Mouse (Mus musculus): ENCODE measurements around the gene Olfr547. TPM values are rescaled to one million over a fixed set of nuclear protein-coding genes. Genes with fewer than 3 reads are reported as not detected.

The Olfr547 gene
- total RNA-seq, 2 experiments from 2014 or later: not detected

DNA sequence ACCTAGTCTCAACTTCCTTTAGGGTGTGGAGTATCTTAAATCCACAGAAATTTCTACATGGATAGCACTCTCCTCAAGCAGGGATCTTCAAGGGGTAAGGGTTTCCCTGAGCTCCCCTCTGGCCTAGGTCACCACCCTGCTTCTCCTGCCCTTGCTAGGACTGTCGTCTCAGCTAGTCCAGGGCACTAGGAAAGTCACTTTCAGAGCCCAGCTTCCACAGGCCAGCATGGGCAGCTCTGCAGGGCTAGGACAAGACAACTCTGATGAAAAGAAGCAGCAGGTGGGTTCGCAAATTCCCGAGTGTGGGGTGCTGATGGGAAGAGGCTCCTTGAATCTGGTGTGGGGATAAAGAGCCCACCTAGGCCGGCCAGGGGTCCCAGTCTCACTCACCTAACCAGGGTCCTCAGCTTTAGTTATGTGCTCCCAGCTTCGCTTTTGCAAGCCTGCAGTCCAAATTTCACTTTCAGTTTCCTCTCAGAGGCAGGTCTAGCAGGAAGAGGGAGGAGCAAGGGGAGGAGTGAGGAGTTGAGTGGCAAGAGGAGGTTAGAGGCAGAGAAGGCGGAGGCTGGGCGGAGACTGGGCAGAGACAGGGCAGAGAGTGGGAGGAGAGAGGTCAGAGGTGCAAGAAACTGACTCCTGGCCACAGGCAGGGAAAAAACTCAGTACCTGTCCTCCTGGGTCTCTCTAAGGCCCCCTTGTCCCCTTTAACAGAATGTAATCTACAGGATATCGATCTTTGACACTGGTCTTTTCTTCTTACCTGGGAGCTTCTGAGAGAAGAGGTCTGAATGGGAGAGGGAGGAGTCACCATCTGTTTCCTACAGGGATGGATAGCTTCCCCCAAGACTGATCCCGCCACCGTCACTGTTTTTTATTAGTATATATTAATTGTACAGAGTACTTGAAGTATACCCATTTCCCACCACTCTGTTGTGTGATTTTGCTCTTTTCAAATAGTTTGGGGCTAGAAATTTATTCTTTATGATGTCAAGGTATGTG is 30.7 kb downstream of the Olfr547 start, which contains the start of gene Trim21:
Trim21 (minus strand) TSS at position 488 of the 999 bp plus-strand sequence.
- peak; percentile 100 for ATAC-seq (replicated peaks; ENCODE audit: low FRiP score, poor library complexity, severe bottlenecking)

DNA sequence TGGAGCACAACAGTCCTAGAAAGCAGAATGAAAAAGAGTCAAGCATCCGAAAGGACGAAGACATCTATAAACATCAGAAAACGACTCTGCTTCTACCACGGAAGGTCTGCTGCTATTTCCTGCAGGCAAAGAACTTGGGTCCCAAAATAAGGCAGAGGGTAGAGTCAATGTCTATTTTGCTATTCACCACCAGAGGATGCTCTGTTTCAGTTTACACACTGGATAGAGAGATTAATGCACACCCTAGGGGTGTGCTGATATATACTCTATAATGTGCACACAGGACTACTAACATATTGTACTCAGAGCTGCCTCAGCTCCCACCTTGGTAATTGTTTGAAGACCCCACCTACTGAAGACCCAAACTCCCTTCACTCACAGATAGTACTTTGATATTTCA is 31.7 kb downstream of the Olfr547 start:
- ATAC-seq (replicated peaks; ENCODE audit: low FRiP score, poor library complexity, severe bottlenecking): no peak

DNA sequence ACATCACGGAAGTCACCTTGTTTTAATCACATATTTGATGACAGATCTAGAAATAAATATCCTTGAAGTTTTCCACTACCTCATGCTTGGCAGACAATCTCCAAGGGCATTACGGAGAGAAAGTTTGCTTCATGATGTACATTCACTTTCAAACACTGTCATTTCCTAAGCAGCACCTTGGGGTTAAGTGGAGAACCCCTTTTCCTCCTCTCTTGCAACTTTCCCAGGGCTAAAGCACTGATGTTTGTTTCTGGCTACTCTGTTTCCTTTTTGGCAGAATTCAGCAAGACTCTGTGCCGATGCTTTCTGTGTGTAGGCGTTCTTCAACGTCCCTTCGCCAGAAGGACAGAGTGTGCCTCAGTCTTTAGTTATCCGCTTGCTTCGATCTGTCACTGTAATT is 36.6 kb downstream of the Olfr547 start, which contains the start of gene Olfr550:
Olfr550 (plus strand) TSS at position 301 of the 400 bp plus-strand sequence.
- no peak for ATAC-seq (replicated peaks; ENCODE audit: low FRiP score, poor library complexity, severe bottlenecking)

DNA sequence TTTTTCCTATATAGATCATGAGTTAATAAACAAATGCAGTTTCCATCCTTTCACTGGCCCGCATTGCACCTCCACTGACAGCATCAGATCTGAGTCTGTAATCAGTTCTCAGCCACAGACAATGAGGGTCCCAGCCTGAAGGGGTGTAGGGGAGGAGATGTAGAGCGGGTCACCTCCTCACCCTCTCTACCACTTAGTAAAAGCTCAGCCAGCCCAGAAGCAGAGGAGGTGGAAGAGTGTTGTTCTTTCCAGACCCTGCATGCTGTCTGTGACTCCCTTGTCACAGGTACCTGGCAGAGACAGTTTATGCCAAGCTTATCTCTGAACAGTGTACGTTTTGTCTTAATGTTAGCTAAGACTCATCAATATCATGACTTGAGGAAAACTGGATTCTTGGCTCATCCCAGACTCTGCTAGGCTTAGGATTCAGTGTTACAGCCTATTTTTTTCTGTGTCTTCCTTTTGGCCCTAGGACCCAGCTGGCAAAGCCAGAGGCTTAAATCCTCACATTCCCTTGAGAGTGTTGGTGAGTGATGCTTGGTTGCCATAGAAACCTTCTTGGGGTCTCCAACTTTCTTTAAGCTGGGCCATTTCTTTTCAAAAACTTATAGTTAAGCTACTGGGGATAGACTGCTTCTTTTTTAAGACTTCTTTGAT is 38.8 kb downstream of the Olfr547 start:
- no peak for ATAC-seq (replicated peaks; ENCODE audit: low FRiP score, poor library complexity, severe bottlenecking)

DNA sequence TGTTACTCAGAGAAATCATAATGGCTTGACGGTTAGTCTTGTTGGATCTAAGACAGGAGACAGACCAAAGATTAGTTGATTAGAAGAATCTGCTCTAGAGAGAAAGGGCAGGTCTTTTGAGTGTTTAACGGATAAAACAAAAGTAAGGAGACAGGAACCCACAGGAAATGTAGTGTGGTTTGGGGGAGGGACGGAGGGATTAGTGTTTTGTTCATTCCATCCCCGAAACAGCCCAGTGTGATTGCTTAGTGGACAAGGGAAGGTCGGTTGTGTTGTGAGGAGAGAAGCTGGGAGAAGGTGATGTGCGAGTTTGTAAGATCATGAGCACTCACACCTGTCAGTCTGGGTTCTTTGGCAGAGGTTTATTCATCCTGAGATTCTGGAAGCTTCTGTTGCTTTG is 41.4 kb downstream of the Olfr547 start:
- ATAC-seq (replicated peaks; ENCODE audit: low FRiP score, poor library complexity, severe bottlenecking): no peak

Other genes with a start within 250 kb of the Olfr547 start
- 304 and 358 TPM in 2 replicates for gene Rrm1, start 93.1 kb upstream of the Olfr547 start, total RNA-seq (2015; ENCODE audit: low replicate concordance)
- 865 and 917 TPM in 2 replicates for gene Rrm1, start 93.1 kb upstream of the Olfr547 start, total RNA-seq (2017; ENCODE audit: low replicate concordance)
- not detected in 2 replicates for gene Olfr543, start 53.1 kb upstream of the Olfr547 start, total RNA-seq (2015; ENCODE audit: low replicate concordance)
- gene Olfr543, start 53.1 kb upstream of the Olfr547 start, total RNA-seq (2017; ENCODE audit: low replicate concordance): 0.53 TPM in 1 of 2 replicates, not detected in the other
- not detected in 2 replicates for gene Olfr544, start 46.4 kb upstream of the Olfr547 start, total RNA-seq (2015; ENCODE audit: low replicate concordance)
- gene Olfr544, start 46.4 kb upstream of the Olfr547 start, total RNA-seq (2017; ENCODE audit: low replicate concordance): 0.13 TPM in 1 of 2 replicates, not detected in the other
- not detected in 2 replicates for gene Olfr545, start 35.2 kb upstream of the Olfr547 start, total RNA-seq (2015; ENCODE audit: low replicate concordance)
- gene Olfr545, start 35.2 kb upstream of the Olfr547 start, total RNA-seq (2017; ENCODE audit: low replicate concordance): not detected in 2 replicates
- not detected in 2 replicates for gene Olfr548-ps1, start 6.1 kb downstream of the Olfr547 start, total RNA-seq (2015; ENCODE audit: low replicate concordance)
- gene Olfr548-ps1, start 6.1 kb downstream of the Olfr547 start, total RNA-seq (2017; ENCODE audit: low replicate concordance): not detected in 2 replicates
- not detected in 2 replicates for gene Olfr549, start 15.1 kb downstream of the Olfr547 start, total RNA-seq (2015; ENCODE audit: low replicate concordance)
- 0.51 TPM in 1 of 2 replicates, not detected in the other for gene Olfr549, start 15.1 kb downstream of the Olfr547 start, total RNA-seq (2017; ENCODE audit: low replicate concordance)
- 5.8 and 8.8 TPM in 2 replicates for gene Trim21, start 30.7 kb downstream of the Olfr547 start, total RNA-seq (2015; ENCODE audit: low replicate concordance)
- gene Trim21, start 30.7 kb downstream of the Olfr547 start, total RNA-seq (2017; ENCODE audit: low replicate concordance): 27.5 and 37.1 TPM in 2 replicates
- gene Olfr550, start 36.7 kb downstream of the Olfr547 start, total RNA-seq (2015; ENCODE audit: low replicate concordance): not detected in 2 replicates
- not detected in 2 replicates for gene Olfr550, start 36.7 kb downstream of the Olfr547 start, total RNA-seq (2017; ENCODE audit: low replicate concordance)
- not detected in 2 replicates for gene Olfr551, start 57.1 kb downstream of the Olfr547 start, total RNA-seq (2015; ENCODE audit: low replicate concordance)
- not detected in 2 replicates for gene Olfr551, start 57.1 kb downstream of the Olfr547 start, total RNA-seq (2017; ENCODE audit: low replicate concordance)
- gene Olfr552, start 63.0 kb downstream of the Olfr547 start, total RNA-seq (2015; ENCODE audit: low replicate concordance): not detected in 2 replicates
- not detected in 2 replicates for gene Olfr552, start 63.0 kb downstream of the Olfr547 start, total RNA-seq (2017; ENCODE audit: low replicate concordance)
- not detected in 2 replicates for gene Olfr553, start 83.5 kb downstream of the Olfr547 start, total RNA-seq (2015; ENCODE audit: low replicate concordance)
- not detected in 2 replicates for gene Olfr553, start 83.5 kb downstream of the Olfr547 start, total RNA-seq (2017; ENCODE audit: low replicate concordance)
- not detected in 2 replicates for gene Olfr554, start 103.7 kb downstream of the Olfr547 start, total RNA-seq (2015; ENCODE audit: low replicate concordance)
- not detected in 2 replicates for gene Olfr554, start 103.7 kb downstream of the Olfr547 start, total RNA-seq (2017; ENCODE audit: low replicate concordance)
- not detected in 2 replicates for gene Olfr555, start 124.1 kb downstream of the Olfr547 start, total RNA-seq (2015; ENCODE audit: low replicate concordance)
- gene Olfr555, start 124.1 kb downstream of the Olfr547 start, total RNA-seq (2017; ENCODE audit: low replicate concordance): not detected in 2 replicates
- gene Olfr556, start 130.2 kb downstream of the Olfr547 start, total RNA-seq (2015; ENCODE audit: low replicate concordance): not detected in 2 replicates
- gene Olfr556, start 130.2 kb downstream of the Olfr547 start, total RNA-seq (2017; ENCODE audit: low replicate concordance): not detected in 2 replicates
- 9.6 TPM in 1 of 2 replicates, not detected in the other for gene Trim68, start 152.6 kb downstream of the Olfr547 start, total RNA-seq (2015; ENCODE audit: low replicate concordance)
- gene Trim68, start 152.6 kb downstream of the Olfr547 start, total RNA-seq (2017; ENCODE audit: low replicate concordance): 0.08 and 2.1 TPM in 2 replicates
- gene Olfr557, start 161.2 kb downstream of the Olfr547 start, total RNA-seq (2015; ENCODE audit: low replicate concordance): not detected in 2 replicates
- not detected in 2 replicates for gene Olfr557, start 161.2 kb downstream of the Olfr547 start, total RNA-seq (2017; ENCODE audit: low replicate concordance)
- gene Olfr558, start 167.5 kb downstream of the Olfr547 start, total RNA-seq (2015; ENCODE audit: low replicate concordance): not detected in 2 replicates
- gene Olfr558, start 167.5 kb downstream of the Olfr547 start, total RNA-seq (2017; ENCODE audit: low replicate concordance): not detected in 2 replicates
- not detected in 2 replicates for gene Olfr33, start 184.3 kb downstream of the Olfr547 start, total RNA-seq (2015; ENCODE audit: low replicate concordance)
- not detected in 2 replicates for gene Olfr33, start 184.3 kb downstream of the Olfr547 start, total RNA-seq (2017; ENCODE audit: low replicate concordance)
- not detected in 2 replicates for gene Olfr559, start 192.7 kb downstream of the Olfr547 start, total RNA-seq (2015; ENCODE audit: low replicate concordance)
- gene Olfr559, start 192.7 kb downstream of the Olfr547 start, total RNA-seq (2017; ENCODE audit: low replicate concordance): not detected in 2 replicates
- not detected in 2 replicates for gene Olfr560, start 224.6 kb downstream of the Olfr547 start, total RNA-seq (2015; ENCODE audit: low replicate concordance)
- gene Olfr560, start 224.6 kb downstream of the Olfr547 start, total RNA-seq (2017; ENCODE audit: low replicate concordance): not detected in 2 replicates
- not detected in 2 replicates for gene Olfr78, start 224.7 kb downstream of the Olfr547 start, total RNA-seq (2015; ENCODE audit: low replicate concordance)
- gene Olfr78, start 224.7 kb downstream of the Olfr547 start, total RNA-seq (2017; ENCODE audit: low replicate concordance): not detected in 2 replicates
- not detected in 2 replicates for gene Olfr561, start 236.5 kb downstream of the Olfr547 start, total RNA-seq (2015; ENCODE audit: low replicate concordance)
- not detected in 2 replicates for gene Olfr561, start 236.5 kb downstream of the Olfr547 start, total RNA-seq (2017; ENCODE audit: low replicate concordance)